Mouse (Mus musculus) lung, adult 2 months (tissue): ENCODE measurements around the gene Smtnl2.

Source experiments
- CTCF ChIP-seq: fragments of 200-500 bp; IDR thresholded peaks from 2 replicates; pipeline ENCODE4 v1.5.1; 2011; ENCODE audit warnings: mild to moderate bottlenecking, low read length, control low read depth; ENCODE audit not compliant: insufficient read depth
- POLR2A ChIP-seq: fragments of 200-500 bp; IDR thresholded peaks from 2 replicates; pipeline ENCODE4 v1.6.1; 2011; ENCODE audit warnings: low read depth, mild to moderate bottlenecking, control low read depth, low read length, borderline replicate concordance; ENCODE audit errors: extremely low read depth

DNA sequence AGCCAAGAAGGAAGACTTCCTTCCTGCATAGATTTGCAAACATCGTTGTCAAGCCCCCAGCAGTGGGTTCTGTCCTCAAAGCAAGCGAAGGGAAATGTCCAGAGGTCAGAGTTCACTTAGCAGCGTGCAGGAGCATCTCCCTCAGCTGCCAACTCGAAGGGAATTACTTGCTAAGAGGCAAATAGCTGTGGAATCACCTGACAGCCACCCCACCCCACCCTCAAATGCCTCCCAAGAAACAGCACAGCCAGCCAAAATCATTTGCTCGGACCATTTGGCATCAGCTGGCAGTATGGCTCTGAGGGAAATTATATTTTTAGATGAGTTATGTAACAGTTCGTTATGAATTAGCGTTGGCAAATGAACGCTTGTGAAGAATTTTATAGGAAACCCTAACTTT is 62.5 kb downstream of the Smtnl2 start:
- TF ChIP-seq CTCF (no peak), POLR2A (no peak)
